Mouse (Mus musculus) cerebellum, postnatal 4 days (tissue): ENCODE measurements at regions not wholly inside any gene's neighbourhood (a gene's known extent, or its start where the extent isn't known, plus 50 kb on each side); places are given as distances from the start of the nearest gene placed in this dataset.

ENCODE experiments used
- DNase-seq, 2 experiments: peaks; one replicate each; pipeline ENCODE4 v3.0.0; 2022; ENCODE audit warnings: low spot score in 2 of 2, mixed read lengths in 1 of 2

DNA sequence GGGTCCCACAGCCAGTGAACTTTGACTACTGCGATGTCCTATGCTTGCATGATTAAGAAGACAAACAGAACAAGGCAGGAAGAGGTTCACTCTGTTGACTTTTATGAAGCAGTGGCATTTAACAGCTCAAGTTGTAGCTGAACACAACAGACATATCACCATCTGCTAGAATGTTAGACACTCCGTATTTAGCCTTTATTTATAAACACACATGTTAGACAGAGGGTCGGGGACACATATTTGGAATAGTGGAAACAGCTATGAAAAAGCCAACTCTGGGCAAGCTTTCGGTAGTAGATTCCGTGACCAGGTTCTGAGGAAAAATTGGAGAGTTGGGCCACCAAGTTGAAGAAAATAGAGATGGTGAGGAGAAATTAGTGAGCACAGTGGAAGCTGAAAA, 775.6 kb upstream of the Fam98a start:
- DNase-seq, result no peak

DNA sequence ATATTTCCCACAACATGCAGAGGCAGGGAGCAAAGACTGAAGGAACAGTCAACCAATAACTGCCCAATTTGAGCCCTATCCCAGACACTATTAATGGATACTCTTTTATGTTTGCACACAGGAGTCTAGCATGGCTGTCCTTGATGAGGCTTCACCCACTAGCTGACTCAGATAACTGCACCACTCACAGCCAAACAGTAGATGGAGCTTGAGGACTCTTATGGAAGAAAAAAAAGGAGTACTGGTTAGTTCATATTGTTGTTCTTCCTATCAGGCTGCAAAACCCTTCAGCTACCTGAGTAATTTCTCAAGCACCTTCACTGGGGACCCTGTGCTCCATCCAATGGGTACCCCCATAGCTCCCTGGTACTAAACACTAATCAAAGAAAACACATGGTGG, 742.9 kb upstream of the Fam98a start:
- peak in 1 of 2 experiments; percentile 3 for DNase-seq
